Mouse (Mus musculus): ENCODE results near the gene Cntn2.

The Cntn2 gene

GRCm38 (mm10) chr1:132542762-132543306, at the start of gene Cntn2:
Gene Cntn2, minus strand, starts transcription at chr1:132543256.
- peak; percentile 85 for DNase-seq

GRCm38 (mm10) chr1:132592145-132592544, 49.1 kb upstream of the Cntn2 start:
- no peak for DNase-seq

- peak; percentile 67 for DNase-seq
These were observed 48.4 kb upstream of the Cntn2 start for GRCm38 (mm10) chr1:132591399-132591930.

GRCm38 (mm10) chr1:132586679-132587201, 43.7 kb upstream of the Cntn2 start:
- DNase-seq = no peak

- no peak for DNase-seq
These were observed 42.3 kb upstream of the Cntn2 start for GRCm38 (mm10) chr1:132585376-132585775.

GRCm38 (mm10) chr1:132582998-132583604, 40.0 kb upstream of the Cntn2 start:
- no peak for DNase-seq

- DNase-seq = no peak
These were observed 39.1 kb upstream of the Cntn2 start for GRCm38 (mm10) chr1:132581845-132582839.

- DNase-seq = no peak
These were observed 37.0 kb upstream of the Cntn2 start for GRCm38 (mm10) chr1:132580063-132580462.

- peak; percentile 63 for DNase-seq
These were observed 33.8 kb upstream of the Cntn2 start for GRCm38 (mm10) chr1:132576845-132577244.

GRCm38 (mm10) chr1:132572851-132573250, 29.8 kb upstream of the Cntn2 start:
- DNase-seq = no peak

GRCm38 (mm10) chr1:132571613-132572012, 28.6 kb upstream of the Cntn2 start:
- DNase-seq = no peak

GRCm38 (mm10) chr1:132570906-132571305, 27.9 kb upstream of the Cntn2 start:
- DNase-seq = no peak

- DNase-seq = peak; percentile 75
These were observed 27.2 kb upstream of the Cntn2 start for GRCm38 (mm10) chr1:132570068-132570780.

GRCm38 (mm10) chr1:132569516-132569915, 26.5 kb upstream of the Cntn2 start:
- DNase-seq = peak; percentile 95

- no peak for DNase-seq
These were observed 24.5 kb upstream of the Cntn2 start for GRCm38 (mm10) chr1:132567336-132568125.

- no peak for DNase-seq
These were observed 22.7 kb upstream of the Cntn2 start for GRCm38 (mm10) chr1:132565766-132566165.

GRCm38 (mm10) chr1:132564946-132565345, 21.9 kb upstream of the Cntn2 start:
- DNase-seq = no peak

- DNase-seq = no peak
These were observed 19.3 kb upstream of the Cntn2 start for GRCm38 (mm10) chr1:132562337-132562795.

- peak; percentile 73 for DNase-seq
These were observed 18.0 kb upstream of the Cntn2 start for GRCm38 (mm10) chr1:132560907-132561700.

- DNase-seq = no peak
These were observed 16.0 kb upstream of the Cntn2 start for GRCm38 (mm10) chr1:132559045-132559444.
